Mouse (Mus musculus): ENCODE data around the gene Gm20388.

Gene Gm20388

DNA sequence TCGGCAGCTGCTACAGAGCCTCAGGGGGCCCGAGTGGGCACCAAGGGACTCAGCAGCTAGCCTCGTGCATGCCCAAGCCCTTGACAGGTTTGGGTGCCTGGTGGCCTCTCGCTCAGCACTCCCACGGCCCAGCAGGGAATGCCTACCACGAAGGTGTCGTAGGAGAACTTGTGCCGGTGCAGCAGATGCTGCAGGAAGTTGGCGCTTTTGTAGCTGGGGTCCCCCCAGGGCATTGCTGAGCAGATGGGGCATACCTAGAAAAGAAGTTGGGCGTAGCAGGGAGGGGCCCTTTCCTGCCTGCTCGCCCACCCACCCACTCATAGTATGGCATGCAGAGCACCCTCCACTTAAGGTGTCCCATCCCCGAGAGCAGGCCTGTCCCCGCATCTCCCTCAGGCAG lies 2557.2 kb downstream of the Gm20388 start:
- no peak for DNase-seq (ENCODE audit: low spot score in 2 of 2)

DNA sequence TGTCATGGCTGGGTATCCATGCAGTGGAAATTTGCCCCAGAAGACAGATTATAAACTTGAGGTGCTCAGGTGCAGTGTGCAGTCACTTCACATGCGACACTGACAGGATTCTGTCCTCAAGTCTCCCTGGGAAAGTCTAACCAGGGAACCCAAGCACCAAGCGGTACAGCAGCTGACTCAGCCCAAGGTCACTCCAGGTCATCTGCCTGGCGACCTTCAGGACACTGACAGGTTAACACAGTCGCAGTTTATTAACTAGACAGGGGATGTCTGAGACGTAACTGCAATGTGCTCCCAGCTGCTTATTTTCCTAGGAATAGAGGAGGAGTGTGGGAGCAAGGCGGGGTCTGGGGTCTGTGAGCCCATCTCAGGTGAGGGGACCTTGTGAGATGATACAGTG lies 2558.8 kb downstream of the Gm20388 start:
- DNase-seq (ENCODE audit: low spot score in 2 of 2), result no peak

DNA sequence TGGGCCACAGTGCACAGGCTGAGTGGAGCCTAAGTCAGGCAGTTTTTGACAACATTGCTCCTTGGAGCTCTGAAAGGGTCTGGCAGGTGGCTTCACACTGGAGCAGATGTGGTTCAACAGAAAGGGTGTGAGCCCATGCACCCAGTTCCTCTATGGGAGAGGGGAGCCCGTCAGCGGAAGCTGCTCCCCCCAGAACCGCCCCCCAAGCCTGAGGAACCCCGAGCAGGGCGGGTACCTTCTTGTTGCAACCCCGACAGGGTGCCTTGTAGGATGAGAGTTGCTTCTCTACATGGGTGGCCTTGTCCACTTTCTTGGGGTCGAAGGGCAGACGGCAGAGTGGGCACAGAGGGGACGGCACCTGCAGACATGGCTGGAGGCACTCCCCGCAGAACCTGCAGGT lies 2559.3 kb downstream of the Gm20388 start:
- no peak for DNase-seq (ENCODE audit: low spot score in 2 of 2)

DNA sequence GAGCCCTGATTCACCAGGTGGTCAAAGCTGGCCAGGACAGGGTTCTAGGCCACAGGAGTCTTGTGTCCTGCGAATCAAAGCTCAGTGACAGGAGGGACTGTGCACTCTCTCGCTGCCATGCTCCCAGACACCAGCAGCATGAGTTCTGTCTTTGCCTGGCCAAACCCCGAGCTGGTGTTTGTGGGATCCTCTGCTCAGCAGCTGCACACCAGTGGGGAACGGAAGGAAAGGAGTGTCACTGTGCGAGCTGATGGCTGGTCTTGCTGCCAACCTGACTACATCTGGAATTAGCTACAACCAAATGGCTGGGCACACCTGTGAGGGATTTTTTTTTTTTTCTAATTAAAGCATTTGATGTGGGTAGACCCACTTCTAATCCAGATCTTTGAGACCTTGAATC lies 2560.1 kb downstream of the Gm20388 start:
- DNase-seq (ENCODE audit: low spot score in 2 of 2), result no peak

DNA sequence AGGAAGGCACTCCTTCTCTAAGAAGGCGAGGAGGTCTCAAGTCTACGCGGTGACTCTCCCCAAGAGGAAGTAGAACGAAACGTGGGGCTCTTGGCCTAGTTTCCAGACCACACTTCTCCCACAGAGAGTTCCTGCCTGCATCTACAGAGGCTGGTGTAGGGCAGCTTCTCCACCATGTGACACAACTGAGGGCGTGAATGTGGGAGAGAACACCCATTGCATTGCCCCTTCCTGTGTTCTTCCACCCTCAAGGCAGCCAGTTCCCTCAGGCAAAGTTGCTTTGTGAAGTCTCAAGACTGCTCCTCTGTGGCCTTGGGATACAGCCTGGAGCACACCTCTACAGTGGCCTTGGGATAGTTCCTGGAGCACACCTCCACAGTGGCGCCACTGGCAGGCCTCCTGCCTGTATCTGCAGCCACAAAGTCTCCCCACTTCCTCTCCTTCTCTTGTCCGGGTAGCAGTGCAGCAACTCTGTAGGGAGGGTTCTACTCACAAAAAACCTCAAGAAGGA lies 2563.3 kb downstream of the Gm20388 start:
- no peak for DNase-seq (ENCODE audit: low spot score in 2 of 2)

DNA sequence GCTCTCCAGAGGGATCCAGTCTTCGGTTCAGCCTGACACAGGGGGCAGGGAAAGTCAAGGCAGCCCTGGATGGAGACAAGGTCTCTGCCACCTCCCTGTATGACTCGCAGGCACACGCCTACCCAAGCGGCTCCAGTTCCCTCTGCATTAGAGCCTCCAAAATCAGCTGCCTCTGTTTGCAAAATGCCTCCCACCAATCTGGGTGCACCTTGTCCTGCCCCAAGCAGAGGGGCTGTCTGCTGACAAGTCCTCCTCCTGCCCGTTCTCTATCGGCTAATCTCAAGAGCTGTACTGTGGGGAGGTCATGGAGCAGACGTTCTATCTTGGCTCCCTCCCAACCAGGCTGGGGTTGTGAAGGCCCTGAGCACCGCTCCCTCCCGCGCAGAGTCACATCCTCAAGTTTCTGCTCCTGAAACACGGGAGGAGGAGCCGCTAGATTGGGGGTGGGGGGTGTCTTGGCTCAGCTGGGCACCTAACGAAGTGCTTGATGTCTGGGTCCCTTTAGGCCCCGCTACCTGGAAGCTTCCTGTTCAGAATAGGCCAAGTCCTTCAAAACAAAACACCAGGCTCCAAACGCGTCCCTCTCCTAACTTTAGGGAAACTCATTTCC lies 2564.4 kb downstream of the Gm20388 start:
- DNase-seq (ENCODE audit: low spot score in 2 of 2), result peak in 1 of 2 experiments; percentile 41

DNA sequence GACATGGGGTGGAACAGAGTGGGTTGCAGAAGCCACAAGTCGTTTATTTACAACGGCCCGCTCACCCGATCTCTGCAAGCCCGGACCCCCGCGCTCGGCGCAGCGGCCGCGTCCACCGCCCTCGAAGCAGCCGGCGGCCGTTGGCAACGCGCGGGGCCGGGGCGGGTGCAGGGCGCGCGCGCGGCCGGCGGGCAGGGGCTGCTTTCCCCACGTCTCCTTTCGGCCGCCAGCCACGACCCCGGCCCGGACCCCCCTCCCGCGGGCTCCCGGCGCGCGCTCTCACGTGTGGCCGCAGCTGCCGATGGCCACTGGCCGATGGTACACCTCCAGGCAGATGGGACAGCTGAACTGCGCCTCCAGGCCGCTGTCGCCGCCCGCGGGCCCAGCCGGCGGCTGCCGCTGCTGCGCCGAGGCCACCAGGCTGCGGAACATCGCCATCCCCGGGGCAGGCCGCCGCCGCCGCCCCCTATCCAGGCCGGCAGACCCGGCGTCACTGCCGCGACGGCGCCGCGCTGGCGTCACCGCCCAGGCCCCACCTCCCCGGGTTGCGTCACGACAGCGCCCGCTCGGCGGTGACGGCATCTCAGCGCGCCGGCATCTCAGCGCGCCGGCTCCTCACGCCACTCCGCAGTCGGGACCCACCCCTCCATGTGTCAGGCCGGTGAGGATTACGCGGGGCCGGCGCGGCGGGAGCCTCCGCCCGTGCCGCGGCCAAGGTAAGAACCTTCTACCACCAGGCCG lies 2565.1 kb downstream of the Gm20388 start, which contains the start of the genes Rnf166 and Ctu2:
Gene Rnf166 (minus strand): TSS at position 485 of the 741 bp plus-strand sequence.
Gene Ctu2 (plus strand): TSS at position 564 of the 741 bp plus-strand sequence.
- DNase-seq (ENCODE audit: low spot score in 2 of 2), result peak; percentile 80 to 87

DNA sequence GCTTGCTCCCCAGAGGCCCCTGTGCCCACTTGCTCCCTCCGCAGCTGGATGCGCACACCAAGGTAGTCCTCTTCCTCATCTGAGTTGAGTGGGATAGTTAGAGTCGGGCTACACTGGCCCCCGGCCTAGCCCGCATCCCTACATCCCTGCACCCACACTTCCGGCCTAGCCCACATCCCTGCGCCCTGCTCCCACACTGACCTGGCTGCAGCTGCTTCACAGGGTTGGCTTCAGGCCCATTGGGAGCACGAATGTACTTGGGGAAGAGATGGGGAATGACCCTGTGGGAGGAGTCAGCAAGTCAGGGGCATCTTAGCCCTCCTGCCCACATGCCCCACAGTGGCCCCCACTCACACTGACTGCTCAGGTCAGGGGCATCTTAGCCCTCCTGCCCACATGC lies 2571.8 kb downstream of the Gm20388 start:
- no peak for DNase-seq (ENCODE audit: low spot score in 2 of 2)

DNA sequence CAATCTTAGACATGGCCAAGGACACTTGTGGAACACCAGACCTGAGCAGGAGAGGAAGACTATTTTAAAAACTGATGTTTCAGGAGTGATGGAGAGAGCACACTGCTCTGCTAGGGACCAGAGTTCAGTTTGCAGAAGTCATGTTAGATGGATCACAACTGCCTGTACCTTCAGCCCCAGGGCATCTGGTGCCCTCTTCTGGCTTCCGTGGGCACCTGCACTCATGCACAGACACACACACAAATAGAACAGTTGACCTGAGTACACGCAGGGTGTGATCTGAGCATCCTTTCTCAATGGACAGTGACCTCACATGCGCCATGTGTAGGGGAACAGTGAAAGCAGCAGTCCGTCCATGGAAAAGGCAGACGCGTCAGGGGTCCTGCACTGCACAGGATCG lies 2573.2 kb downstream of the Gm20388 start:
- no peak for DNase-seq (ENCODE audit: low spot score in 2 of 2)

DNA sequence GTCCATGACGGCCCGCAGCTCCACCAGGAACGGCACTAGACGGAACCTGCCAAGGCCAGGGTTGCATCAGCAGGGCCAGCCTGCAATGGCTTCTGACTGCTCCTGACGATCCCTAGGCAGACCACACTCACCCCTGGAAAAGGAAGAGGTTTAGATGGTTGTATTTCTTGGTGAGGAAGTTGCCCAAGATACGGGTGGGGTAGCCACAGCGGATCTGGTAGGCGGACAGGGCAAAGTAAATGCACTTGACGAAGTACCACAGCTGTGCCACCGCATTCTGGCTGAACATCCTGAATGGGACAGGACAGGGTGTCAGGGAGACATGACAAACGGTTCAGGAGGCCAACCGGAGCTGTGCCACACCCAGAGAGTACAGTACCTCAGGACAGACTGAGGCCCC lies 2574.2 kb downstream of the Gm20388 start:
- no peak for DNase-seq (ENCODE audit: low spot score in 2 of 2)

DNA sequence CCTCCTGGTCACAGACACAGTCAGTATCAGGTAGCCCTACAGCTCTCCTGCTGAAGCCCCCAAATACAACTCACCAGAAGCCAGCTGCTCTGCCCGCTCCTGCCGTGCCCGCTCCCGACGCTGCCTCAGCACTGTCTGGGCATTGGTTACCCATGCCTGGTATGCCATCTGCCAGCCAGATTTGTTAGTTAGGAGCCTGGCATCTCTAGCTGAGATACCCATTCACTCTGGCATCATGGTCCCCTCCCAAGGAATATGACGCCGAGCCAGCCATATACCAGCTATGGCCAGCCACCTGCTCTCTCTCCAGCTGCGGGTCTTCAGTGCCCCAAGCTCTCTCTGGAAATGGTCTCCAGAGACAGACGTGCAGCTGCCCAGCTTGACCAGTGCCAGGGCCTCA lies 2577.7 kb downstream of the Gm20388 start:
- no peak for DNase-seq (ENCODE audit: low spot score in 2 of 2)

DNA sequence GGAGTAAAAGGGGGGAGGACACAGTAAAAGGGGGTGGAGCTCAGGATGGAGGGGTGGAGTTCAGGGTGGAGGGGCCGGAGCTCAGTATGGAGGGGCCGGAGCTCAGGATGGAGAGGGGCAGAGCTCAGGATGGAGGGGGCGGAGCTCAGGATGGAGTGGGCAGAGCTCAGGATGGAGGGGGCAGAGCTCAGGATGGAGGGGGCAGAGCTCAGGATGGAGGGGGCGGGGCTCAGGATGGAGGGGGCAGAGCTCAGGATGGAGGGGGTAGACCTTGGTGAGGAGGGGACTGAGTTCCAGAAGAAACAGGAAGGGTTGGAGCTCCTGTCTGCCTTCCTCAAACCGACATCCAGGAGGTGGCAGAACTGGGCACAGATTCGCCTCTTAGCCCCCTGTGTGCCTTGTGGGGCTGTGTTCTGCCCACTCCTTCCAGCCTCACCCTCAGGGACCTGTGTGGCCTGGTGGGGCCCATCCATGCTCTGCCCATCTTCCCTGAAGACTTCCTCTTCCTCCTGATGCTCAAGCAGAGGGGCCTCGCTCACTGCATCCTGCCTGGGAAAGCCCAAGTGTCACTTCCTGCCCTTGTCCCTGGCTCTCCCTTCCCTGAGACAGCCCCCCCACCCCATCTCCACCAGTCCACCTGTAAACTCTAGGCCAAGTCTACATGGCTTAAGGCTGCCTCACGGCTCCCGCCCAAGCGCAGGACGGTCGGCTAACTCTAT lies 2586.5 kb downstream of the Gm20388 start:
- DNase-seq (ENCODE audit: low spot score in 2 of 2), result no peak

DNA sequence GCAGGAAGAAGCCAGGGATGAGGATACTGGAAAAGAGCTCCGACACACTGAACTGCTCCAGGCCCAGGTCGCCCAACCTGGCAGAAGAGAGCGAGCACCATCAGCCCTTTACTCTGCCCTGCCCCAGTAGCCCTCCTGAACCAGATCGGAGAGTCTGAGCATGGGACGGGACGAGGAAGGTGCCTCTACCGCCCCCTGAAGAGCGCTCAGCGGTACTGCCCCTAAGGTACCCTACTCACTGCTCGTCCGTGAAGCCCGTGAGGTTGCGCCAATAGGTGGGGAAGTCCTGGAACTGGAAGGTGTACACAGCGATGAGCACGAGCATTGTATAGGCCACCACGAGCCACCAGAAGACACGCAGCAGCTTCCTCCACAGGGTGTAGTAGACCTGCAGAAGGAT lies 2587.3 kb downstream of the Gm20388 start:
- no peak for DNase-seq (ENCODE audit: low spot score in 2 of 2)

DNA sequence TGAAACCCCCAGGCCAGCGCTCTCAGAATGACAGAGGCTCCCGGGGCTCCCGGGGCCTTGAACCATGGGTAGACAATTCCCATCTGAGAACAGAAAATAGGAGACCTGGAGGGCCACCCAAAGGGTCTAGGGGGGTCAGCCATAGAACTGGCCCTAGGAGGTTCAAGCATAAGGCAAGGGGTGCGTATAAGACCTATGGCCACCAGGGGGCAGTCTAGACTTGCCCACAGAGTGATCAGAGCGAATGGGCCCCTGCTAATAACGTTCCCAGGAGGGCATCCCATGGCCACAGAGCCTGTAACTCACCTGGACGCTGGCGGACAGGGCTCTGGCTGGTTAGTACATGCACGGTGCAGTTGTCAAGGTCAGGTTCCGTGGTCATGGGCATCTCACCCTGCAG lies 2590.2 kb downstream of the Gm20388 start:
- DNase-seq (ENCODE audit: low spot score in 2 of 2), result peak; percentile 53 to 64

DNA sequence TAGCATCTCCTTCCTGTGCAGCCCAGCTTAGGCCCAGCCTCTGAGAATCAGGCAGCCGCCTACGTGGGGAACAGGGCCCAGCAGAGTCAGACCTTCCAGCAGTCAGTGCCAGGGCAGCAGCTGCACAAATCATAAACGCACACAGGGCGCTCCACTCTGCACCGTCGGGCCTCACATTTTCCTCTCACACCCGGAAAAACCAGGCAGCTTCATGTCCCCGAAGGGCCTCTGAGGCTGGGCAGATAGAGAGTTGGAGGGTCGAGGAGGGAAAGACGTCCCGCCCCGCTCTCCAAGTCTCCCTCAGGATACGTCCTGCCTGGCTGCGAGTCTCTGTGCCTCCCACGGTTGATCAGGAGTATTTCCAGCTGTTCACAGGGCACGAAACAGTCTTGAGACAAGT lies 2600.9 kb downstream of the Gm20388 start:
- peak in 1 of 2 experiments; percentile 51 for DNase-seq (ENCODE audit: low spot score in 2 of 2)

DNA sequence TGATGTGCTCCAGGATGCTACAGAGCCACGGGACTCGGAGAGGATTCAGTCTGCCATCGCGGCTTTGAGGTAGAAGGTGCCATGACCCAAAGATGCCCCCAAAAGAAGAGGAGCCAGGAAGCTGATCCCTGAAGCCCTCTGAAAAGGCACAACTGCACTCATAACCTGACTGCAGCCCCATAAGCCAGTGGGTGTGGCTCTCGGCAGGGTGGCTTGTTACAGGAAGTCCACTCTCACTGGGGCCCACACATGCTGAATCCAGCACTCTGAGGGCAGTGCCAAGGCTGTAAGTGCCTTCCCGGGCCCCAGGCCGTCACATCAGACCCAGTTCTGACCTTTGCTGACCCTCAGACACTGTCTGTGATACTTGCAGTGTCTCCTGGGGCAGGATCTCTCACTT lies 2601.8 kb downstream of the Gm20388 start:
- no peak for DNase-seq (ENCODE audit: low spot score in 2 of 2)

DNA sequence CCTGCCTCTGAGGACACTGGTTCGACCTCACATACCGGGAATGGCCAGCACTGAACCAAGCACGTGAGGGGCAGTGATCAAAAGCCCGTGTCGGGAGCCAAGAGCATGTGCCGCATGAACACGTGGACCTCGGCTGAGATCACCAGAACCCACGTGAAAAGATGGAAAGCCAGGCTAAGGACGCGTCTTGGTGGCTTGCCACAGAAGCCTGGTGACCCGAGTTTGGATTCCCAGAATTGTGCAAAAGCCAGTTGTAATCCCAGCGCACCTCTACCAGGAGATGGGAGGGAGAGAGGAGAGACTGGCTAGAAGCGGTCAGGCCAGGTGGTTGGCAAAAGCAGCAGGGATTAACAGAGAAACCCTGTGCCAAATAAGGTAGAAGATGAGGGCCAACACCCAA lies 2605.1 kb downstream of the Gm20388 start:
- DNase-seq (ENCODE audit: low spot score in 2 of 2), result no peak

DNA sequence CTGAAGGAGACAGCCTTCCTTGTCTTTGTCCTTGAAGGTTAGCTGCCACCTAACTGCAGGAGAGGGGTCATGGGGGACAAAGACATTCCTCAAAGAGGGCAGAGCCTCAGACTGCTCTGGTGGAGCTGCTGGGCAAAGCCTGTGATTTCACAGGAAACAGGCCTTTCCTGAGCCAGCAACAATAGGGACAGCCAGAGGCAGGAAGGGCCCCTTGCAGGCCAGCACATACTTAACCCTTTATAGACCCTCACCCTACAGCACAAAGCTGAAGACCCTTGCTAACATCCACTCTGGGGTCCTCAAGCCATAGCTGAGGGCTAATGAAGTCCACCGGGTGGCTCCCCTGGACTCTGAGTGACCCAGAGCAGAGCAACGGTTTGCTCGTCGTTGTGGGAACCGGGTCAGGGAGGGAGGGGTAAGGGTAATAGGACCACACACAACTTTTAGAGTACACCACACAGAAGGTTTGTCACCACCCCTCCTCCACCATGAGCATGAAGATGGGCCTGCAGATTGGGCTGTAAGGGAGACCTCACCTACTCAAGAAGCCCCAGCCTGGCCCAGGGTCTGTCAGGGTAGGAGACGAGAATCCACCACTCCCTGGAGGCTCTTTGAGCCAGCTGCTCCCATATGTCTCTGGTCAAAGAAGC lies 2607.0 kb downstream of the Gm20388 start:
- DNase-seq (ENCODE audit: low spot score in 2 of 2), result no peak

DNA sequence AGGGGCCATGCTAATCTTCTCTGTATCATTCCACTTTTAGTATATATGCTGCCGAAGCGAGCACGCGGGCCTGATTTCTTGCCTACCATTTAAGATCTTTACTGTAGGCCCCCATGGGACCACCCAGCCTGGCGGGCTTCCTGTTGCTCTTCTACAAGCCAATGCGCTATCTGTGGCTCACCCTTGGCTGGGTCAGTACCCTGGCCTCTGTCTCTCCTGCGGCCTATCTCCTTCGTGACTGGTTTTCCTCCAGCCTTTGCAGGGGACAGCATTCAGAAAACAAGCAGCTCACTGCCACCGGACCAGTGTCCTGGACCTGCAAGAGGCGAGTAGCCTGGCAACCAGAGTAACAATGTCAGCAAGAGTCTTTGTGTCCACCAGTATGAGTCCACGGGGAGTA lies 2610.0 kb downstream of the Gm20388 start:
- no peak for DNase-seq (ENCODE audit: low spot score in 2 of 2)

DNA sequence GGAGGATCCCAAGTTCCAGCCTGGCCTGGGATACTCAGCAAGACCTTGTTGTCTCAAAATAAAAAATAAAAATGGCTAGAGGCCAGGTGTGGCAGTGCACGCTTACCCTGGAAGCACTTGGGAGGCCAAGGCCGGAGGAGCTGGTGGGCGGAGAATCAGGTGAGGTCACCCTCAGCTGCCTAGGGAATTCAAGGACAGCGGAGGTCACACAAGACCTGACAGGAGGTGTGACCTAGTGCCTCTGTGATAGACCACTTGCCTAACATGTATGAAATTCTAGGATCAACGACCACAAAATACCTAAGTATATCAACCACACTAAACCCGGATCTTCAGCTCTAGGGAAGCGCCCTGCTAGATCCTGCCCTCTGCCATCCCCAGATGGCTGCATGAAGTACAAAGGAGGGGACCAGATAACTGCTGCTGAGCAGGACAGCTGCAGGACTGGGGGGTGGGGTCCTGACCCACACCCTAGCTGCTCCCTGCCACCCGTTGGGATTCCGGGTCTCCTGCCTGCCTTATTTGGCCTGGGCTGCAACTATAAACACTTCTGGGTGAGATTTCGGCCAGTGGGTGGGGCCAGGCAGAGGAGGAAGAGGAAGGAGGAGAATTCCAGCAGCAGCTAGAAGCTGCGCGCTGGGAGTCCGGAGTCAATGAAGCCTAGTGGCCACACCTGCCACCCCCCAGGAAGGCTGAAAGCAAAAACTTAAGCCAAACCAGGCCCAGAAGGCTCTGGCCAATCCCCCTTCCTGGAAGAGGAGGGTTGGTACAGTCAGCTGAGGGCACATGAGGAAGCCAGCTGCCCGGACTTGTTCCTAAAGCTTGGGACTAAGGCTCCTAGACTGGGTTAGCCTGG lies 2612.4 kb downstream of the Gm20388 start:
- peak; percentile 61 to 64 for DNase-seq (ENCODE audit: low spot score in 2 of 2)

Measured in urinary bladder, adult 18-20 months (tissue).